Mouse (Mus musculus) naive thymus-derived CD4-positive, alpha-beta T cell, adult 2 months (primary cell): ENCODE data around the gene Gng3.
A peak's percentile ranks its signal among the peaks of the same experiment; 100 is the strongest.
"Not testable (repeated sequence)": the region's sequence is repeated elsewhere in the genome, so short reads cannot be mapped to it uniquely, and the experiment has no call there.

Experiments used
- DNase-seq: peaks from one replicate; pipeline ENCODE4 v3.0.0-alpha.2; 2011; ENCODE audit warnings: low read depth

Gene Gng3

DNA sequence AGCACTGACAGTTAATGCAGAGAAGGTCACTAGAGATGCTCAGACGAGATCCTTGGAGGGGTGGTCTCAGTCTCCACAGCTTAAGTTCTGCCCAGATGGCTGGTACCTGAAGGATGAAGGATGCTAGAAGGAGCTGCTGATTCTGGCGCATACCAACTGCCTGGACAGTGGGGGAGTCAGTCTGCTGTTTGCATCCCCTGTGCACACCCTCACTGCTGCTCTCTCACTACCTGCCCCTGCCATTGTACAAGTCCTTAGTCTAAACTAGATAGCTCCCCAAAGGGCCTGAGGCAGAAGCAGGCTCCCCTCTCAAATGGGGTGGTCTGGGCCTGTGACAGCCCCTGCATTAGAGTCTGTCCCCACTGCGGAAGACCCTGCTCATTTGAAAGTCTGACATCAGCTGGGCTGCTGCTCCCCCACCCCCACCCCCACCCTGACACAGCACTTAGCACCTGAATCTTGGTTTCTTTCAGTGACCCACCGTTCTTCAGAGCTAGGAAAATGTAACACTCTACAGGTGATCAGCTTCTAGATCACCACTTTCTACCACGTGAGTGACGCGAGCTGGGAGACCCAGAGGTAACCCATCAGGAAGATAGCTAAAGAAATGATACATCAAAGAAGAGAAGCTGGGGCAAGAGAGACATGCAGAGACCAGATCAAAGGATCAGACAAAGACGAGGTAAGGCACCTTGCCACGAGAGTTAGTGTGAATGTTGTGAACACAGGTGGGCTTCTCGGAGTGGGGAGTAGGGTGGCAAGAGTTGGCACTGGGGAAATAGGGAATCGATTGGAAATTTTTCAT, at the start of gene Gng3:
Gng3 (minus strand) TSS at position 92 of the 805 bp plus-strand sequence.
- peak; percentile 24 for DNase-seq

- no peak for DNase-seq
Observed at GRCm38 (mm10) chr19:8887585-8888463, 48.8 kb upstream of the Gng3 start.

GRCm38 (mm10) chr19:8886916-8887584, 48.1 kb upstream of the Gng3 start:
- DNase-seq, result no peak

GRCm38 (mm10) chr19:8883616-8884015, 44.6 kb upstream of the Gng3 start, which contains the start of the genes Lbhd1 and Gm49403:
Gene Lbhd1 (plus strand): TSS chr19:8883732.
Gene Gm49403 (plus strand): TSS chr19:8883930.
- DNase-seq, result no peak

DNA sequence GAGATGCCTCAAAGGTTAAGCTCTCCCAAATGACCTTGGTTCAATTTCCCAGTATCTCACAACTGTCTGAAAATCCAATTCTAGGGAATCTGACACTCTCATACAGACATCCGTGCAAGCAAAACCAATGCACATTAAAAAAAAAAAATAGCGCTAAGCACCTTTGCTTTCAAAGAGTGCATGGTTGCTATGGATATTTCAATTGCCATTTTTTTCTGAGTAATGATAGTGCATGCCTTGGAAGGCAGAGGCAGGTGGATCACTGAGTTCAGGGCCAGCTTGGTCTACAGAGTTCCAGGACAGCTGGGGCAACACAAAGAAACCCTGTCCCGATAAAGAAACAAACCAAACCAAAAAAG, 42.0 kb upstream of the Gng3 start:
- DNase-seq, result no peak

DNA sequence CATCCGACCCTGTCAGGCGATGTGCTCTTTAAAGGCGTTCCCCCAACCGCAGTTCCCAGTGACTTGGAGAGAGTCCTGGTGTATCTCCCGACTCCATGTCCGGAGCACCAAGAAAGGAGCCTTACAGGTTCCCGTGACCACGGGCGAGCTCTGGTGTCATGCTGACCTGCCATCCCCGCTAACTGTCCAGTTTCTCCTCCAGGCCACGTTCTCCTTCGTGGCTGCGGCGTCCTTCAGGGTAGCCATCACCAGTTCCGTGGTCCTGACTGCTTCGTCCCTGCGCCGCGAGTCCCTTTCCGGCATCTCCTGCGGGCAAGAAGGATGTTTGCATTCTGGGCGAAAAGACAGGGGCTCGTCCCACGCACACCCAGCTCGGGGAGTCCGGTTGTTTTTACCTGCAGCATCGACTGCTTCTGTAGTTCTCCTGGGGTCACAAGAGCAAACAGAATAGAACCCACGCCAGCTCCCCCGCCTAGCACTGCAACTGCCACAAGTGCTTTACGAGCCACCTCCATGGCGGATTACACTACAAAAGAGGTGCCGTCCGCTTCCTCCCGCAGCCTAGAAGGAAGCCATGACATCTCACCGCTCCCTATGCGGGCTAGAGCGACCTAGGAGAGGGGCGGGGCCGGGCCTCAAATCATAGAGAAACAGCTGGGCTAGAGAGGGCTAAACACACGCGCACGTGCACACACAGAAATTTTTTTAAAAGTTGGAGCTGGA, 41.5 kb upstream of the Gng3 start, which contains the start of gene Uqcc3:
Uqcc3 (minus strand) TSS at position 613 of the 723 bp plus-strand sequence.
- DNase-seq, result peak; percentile 91

DNA sequence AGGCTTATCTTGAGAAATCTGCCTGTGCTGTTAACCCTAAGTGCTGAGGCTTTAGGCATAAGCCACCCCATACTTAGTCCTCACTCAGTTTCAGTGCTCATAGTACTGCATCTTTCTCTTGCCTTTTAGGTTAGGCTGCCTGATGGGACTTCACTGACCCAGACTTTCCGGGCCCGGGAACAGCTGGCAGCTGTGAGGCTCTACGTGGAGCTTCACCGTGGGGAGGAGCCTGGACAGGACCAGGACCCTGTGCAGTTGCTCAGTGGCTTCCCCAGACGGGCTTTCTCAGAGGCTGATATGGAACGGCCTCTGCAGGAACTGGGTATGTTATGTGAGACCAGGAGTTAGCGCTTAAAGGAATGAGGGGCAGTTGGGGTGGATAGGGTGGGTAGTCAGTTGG, 36.0 kb upstream of the Gng3 start:
- no peak for DNase-seq

GRCm38 (mm10) chr19:8872266-8872840, 33.4 kb upstream of the Gng3 start:
- DNase-seq, result no peak

DNA sequence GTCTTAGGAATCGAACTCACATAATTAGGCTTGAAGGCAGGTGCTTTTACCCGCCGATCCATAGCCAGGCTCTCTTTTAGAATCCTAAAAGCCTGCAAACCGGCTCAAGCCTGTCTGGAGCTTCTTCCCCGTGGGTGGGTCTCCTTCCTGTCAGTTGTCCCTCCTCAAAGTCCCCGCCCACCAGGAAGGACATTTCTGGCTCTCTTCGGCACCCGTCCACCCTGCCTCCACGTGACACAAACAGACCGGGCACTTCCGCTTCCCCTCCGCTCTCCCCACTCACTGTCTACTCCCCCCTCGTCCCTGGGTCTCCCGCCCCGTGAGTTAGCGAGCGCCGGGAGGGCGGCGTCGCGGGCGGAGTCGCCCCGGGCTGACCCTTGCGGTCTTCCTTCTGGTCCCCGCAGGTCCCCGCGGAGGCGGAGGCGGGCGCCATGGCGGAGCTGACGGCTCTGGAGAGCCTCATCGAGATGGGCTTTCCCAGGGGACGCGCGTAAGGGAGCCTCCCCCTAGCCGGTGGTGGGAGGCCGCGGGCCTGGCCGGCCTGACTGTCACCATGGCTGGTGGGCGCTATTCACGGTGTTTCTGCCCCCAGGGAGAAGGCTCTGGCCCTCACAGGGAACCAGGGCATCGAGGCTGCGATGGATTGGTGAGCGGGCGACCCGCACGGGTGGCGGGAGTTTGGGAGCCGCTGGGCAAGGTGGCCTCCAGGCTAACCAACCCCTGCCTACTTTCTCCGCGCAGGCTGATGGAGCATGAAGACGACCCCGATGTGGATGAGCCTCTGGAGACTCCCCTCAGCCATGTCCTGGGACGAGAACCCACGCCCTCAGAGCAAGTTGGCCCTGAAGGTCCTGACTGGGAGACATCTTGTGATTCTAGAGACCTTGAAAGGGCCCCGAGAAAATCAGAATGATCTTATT, 32.5 kb upstream of the Gng3 start, which contains the start of gene Ubxn1:
Ubxn1 (plus strand) TSS at position 230 of the 920 bp plus-strand sequence.
- DNase-seq, result peak; percentile 93

- DNase-seq, result peak; percentile 35
Observed at GRCm38 (mm10) chr19:8870838-8871237, 31.8 kb upstream of the Gng3 start.

- DNase-seq, result not testable (repeated sequence)
Observed at GRCm38 (mm10) chr19:8870381-8870780, 31.4 kb upstream of the Gng3 start.

DNA sequence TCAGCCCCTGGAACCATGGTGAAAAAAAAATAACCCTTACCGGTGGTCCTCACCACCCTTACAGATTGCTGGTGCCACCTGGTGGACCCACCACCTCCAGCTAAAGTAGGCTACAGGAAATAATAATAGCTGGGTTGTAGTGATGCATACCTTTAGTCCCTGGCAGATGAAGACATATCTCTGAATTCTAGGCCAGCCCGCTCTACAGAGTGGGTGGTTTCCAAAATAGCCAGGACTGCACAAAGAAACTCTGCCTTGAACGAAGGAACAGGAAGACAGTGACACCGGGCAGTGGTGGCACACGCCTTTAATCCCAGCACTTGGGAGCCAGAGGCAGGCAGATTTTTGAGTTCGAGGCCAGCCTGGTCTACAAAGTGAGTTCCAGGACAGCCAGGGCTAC, 25.3 kb upstream of the Gng3 start:
- no peak for DNase-seq

DNA sequence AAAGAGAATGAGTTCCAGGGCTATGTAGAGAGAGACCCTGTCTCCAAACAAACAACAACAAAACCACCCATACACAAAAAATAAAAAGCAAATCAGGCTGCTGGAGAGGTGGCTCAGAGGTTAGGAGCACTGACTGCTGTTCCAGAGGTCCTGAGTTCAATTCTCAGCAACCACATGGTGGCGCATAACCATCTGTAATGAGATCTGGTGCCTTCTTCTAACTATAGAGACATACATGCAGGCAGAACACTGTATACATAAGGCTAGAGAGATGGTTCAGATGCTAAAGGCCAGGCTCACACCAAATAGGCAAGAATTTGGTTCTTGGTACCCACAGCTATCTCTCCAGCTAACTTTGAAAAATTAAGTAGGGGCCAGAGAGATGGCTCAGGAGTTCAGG, 20.0 kb upstream of the Gng3 start:
- peak; percentile 70 for DNase-seq

GRCm38 (mm10) chr19:8857689-8858088, 18.7 kb upstream of the Gng3 start:
- peak; percentile 60 for DNase-seq

GRCm38 (mm10) chr19:8853117-8853516, 14.1 kb upstream of the Gng3 start:
- DNase-seq, result no peak

GRCm38 (mm10) chr19:8852236-8852928, 13.4 kb upstream of the Gng3 start:
- no peak for DNase-seq

GRCm38 (mm10) chr19:8851639-8852038, 12.6 kb upstream of the Gng3 start:
- DNase-seq, result no peak

DNA sequence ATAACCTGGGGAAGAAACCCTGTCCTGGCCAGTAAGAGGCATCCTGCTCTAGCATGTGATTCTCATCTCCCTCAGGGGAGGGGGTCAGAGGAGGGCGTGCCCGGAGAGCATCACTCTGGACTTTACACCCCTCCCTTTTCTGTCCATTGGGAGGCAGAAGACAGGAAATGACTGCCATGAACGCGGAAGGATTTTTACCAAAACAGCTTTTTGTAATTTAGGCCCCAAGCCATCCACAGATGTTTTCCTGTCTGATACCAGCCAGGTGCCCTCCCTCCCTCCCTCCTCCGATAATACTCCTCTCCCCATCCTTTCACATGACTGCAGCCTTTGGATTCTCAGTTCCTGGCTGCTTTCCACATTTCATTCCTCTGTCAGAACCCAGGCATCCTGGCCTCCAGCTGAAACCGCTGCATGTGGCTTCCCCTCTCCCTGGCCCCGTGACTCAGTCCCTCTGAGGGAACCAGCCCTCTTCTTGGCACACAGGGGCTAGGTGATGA, 11.5 kb upstream of the Gng3 start, which contains the start of gene Lrrn4cl:
Lrrn4cl (plus strand) TSS at position 367 of the 500 bp plus-strand sequence.
- no peak for DNase-seq

DNA sequence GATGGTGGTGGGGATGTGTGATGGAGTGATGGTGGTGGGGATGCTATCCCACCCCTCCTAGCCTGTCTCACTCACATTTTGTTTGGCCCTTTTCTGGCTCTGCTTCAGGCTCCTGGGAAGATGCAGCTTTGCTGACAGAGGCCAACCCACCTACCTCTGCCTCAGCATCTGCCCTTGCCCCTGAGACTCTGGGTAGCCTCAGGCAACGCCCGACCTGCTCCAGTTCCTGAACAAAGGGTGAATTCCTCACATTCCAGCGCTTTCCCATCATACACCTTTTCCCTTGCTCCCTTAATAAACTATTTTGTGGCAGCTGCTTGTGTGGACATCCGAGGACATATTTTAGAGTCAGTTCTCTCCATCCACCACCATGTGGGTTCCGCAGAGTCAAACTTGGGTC, 9.4 kb upstream of the Gng3 start:
- no peak for DNase-seq
